Mouse (Mus musculus): ENCODE measurements around the gene Olfr679. TPM values are rescaled to one million over a fixed set of nuclear protein-coding genes. Genes with fewer than 3 reads are reported as not detected.

Gene Olfr679
- polyA plus RNA-seq (2014; fragmentation: Illumina TruSeq; extraction: RNeasy Lipid Tissue Mini Kit (QIAGEN cat#74804); ENCODE audit: low read depth, low replicate concordance) = not detected

GRCm38 (mm10) chr7:105080905-105081304, at the start of gene Olfr679:
Gene Olfr679, plus strand, starts transcription at chr7:105081205.

GRCm38 (mm10) chr7:105032398-105032797, 48.6 kb upstream of the Olfr679 start, which contains the start of gene Olfr676:
Gene Olfr676, plus strand, starts transcription at chr7:105032698.

GRCm38 (mm10) chr7:105064175-105064574, 16.8 kb upstream of the Olfr679 start, which contains the start of gene Olfr678:
Gene Olfr678, plus strand, starts transcription at chr7:105064475.

GRCm38 (mm10) chr7:105092717-105093116, 11.7 kb downstream of the Olfr679 start, which contains the start of gene Olfr680-ps1:
Gene Olfr680-ps1, minus strand, starts transcription at chr7:105092817.

GRCm38 (mm10) chr7:105116536-105116935, 35.5 kb downstream of the Olfr679 start, which contains the start of gene Olfr681:
Gene Olfr681, plus strand, starts transcription at chr7:105116836.

Other genes with a start within 250 kb of the Olfr679 start
- gene Usp17lb, start 238.6 kb upstream of the Olfr679 start, polyA plus RNA-seq (2014; fragmentation: Illumina TruSeq; extraction: RNeasy Lipid Tissue Mini Kit (QIAGEN cat#74804); ENCODE audit: low read depth, low replicate concordance) = 0.22 TPM
- gene Usp17la, start 224.2 kb upstream of the Olfr679 start, polyA plus RNA-seq (2014; fragmentation: Illumina TruSeq; extraction: RNeasy Lipid Tissue Mini Kit (QIAGEN cat#74804); ENCODE audit: low read depth, low replicate concordance) = not detected
- not detected for gene Olfr665, start 203.2 kb upstream of the Olfr679 start, polyA plus RNA-seq (2014; fragmentation: Illumina TruSeq; extraction: RNeasy Lipid Tissue Mini Kit (QIAGEN cat#74804); ENCODE audit: low read depth, low replicate concordance)
- gene Olfr666, start 185.3 kb upstream of the Olfr679 start, polyA plus RNA-seq (2014; fragmentation: Illumina TruSeq; extraction: RNeasy Lipid Tissue Mini Kit (QIAGEN cat#74804); ENCODE audit: low read depth, low replicate concordance) = 0.20 TPM
- gene Olfr667, start 159.7 kb upstream of the Olfr679 start, polyA plus RNA-seq (2014; fragmentation: Illumina TruSeq; extraction: RNeasy Lipid Tissue Mini Kit (QIAGEN cat#74804); ENCODE audit: low read depth, low replicate concordance) = not detected
- gene Olfr668, start 153.1 kb upstream of the Olfr679 start, polyA plus RNA-seq (2014; fragmentation: Illumina TruSeq; extraction: RNeasy Lipid Tissue Mini Kit (QIAGEN cat#74804); ENCODE audit: low read depth, low replicate concordance) = not detected
- not detected for gene Olfr669, start 147.0 kb upstream of the Olfr679 start, polyA plus RNA-seq (2014; fragmentation: Illumina TruSeq; extraction: RNeasy Lipid Tissue Mini Kit (QIAGEN cat#74804); ENCODE audit: low read depth, low replicate concordance)
- not detected for gene Olfr670, start 118.6 kb upstream of the Olfr679 start, polyA plus RNA-seq (2014; fragmentation: Illumina TruSeq; extraction: RNeasy Lipid Tissue Mini Kit (QIAGEN cat#74804); ENCODE audit: low read depth, low replicate concordance)
- not detected for gene Olfr671, start 102.1 kb upstream of the Olfr679 start, polyA plus RNA-seq (2014; fragmentation: Illumina TruSeq; extraction: RNeasy Lipid Tissue Mini Kit (QIAGEN cat#74804); ENCODE audit: low read depth, low replicate concordance)
- gene Olfr672, start 79.2 kb upstream of the Olfr679 start, polyA plus RNA-seq (2014; fragmentation: Illumina TruSeq; extraction: RNeasy Lipid Tissue Mini Kit (QIAGEN cat#74804); ENCODE audit: low read depth, low replicate concordance) = not detected
- gene Olfr675, start 52.7 kb upstream of the Olfr679 start, polyA plus RNA-seq (2014; fragmentation: Illumina TruSeq; extraction: RNeasy Lipid Tissue Mini Kit (QIAGEN cat#74804); ENCODE audit: low read depth, low replicate concordance) = not detected
- not detected for gene Olfr676, start 48.5 kb upstream of the Olfr679 start, polyA plus RNA-seq (2014; fragmentation: Illumina TruSeq; extraction: RNeasy Lipid Tissue Mini Kit (QIAGEN cat#74804); ENCODE audit: low read depth, low replicate concordance)
- not detected for gene Olfr677, start 29.8 kb upstream of the Olfr679 start, polyA plus RNA-seq (2014; fragmentation: Illumina TruSeq; extraction: RNeasy Lipid Tissue Mini Kit (QIAGEN cat#74804); ENCODE audit: low read depth, low replicate concordance)
- gene Olfr678, start 16.7 kb upstream of the Olfr679 start, polyA plus RNA-seq (2014; fragmentation: Illumina TruSeq; extraction: RNeasy Lipid Tissue Mini Kit (QIAGEN cat#74804); ENCODE audit: low read depth, low replicate concordance) = not detected
- not detected for gene Olfr680-ps1, start 11.6 kb downstream of the Olfr679 start, polyA plus RNA-seq (2014; fragmentation: Illumina TruSeq; extraction: RNeasy Lipid Tissue Mini Kit (QIAGEN cat#74804); ENCODE audit: low read depth, low replicate concordance)
- not detected for gene Olfr681, start 35.6 kb downstream of the Olfr679 start, polyA plus RNA-seq (2014; fragmentation: Illumina TruSeq; extraction: RNeasy Lipid Tissue Mini Kit (QIAGEN cat#74804); ENCODE audit: low read depth, low replicate concordance)
- not detected for gene Olfr683, start 65.8 kb downstream of the Olfr679 start, polyA plus RNA-seq (2014; fragmentation: Illumina TruSeq; extraction: RNeasy Lipid Tissue Mini Kit (QIAGEN cat#74804); ENCODE audit: low read depth, low replicate concordance)
- not detected for gene Olfr684, start 82.4 kb downstream of the Olfr679 start, polyA plus RNA-seq (2014; fragmentation: Illumina TruSeq; extraction: RNeasy Lipid Tissue Mini Kit (QIAGEN cat#74804); ENCODE audit: low read depth, low replicate concordance)
- not detected for gene Olfr685, start 104.8 kb downstream of the Olfr679 start, polyA plus RNA-seq (2014; fragmentation: Illumina TruSeq; extraction: RNeasy Lipid Tissue Mini Kit (QIAGEN cat#74804); ENCODE audit: low read depth, low replicate concordance)
- gene Olfr686, start 126.3 kb downstream of the Olfr679 start, polyA plus RNA-seq (2014; fragmentation: Illumina TruSeq; extraction: RNeasy Lipid Tissue Mini Kit (QIAGEN cat#74804); ENCODE audit: low read depth, low replicate concordance) = not detected
- not detected for gene Olfr688, start 206.9 kb downstream of the Olfr679 start, polyA plus RNA-seq (2014; fragmentation: Illumina TruSeq; extraction: RNeasy Lipid Tissue Mini Kit (QIAGEN cat#74804); ENCODE audit: low read depth, low replicate concordance)
- not detected for gene Olfr689, start 230.0 kb downstream of the Olfr679 start, polyA plus RNA-seq (2014; fragmentation: Illumina TruSeq; extraction: RNeasy Lipid Tissue Mini Kit (QIAGEN cat#74804); ENCODE audit: low read depth, low replicate concordance)

Measured in adipose tissue, adult 10 weeks (tissue).